Mouse (Mus musculus) limb, embryonic 14.5 days (tissue): Measurements from ENCODE around the gene Son. TPM values are rescaled to one million over a fixed set of nuclear protein-coding genes. Genes with fewer than 3 reads are reported as not detected.
A peak's percentile ranks its signal among the peaks of the same experiment; 100 is the strongest.
"Not testable (repeated sequence)": the region's sequence is repeated elsewhere in the genome, so short reads cannot be mapped to it uniquely, and the experiment has no call there.

Source experiments
- ATAC-seq: fragments of 200-750 bp; cut with Nextera tagmentation; 2 replicates; pipeline ENCODE4 v1.8.0; 2017; ENCODE audit warnings: low read depth, moderate number of reproducible peaks, moderate TSS enrichment; ENCODE audit not compliant: low FRiP score
- DNase-seq: peaks from one replicate; pipeline ENCODE4 v3.0.0-alpha.2; 2015; ENCODE audit warnings: low spot score
- H3K27ac ChIP-seq: fragments of 300-500 bp; sonication (generic); replicated peaks from 2 replicates; pipeline ENCODE4 v1.5.1; 2014; ENCODE audit warnings: low read depth, mild to moderate bottlenecking, low read length, moderate library complexity, mixed read lengths
- H3K27me3 ChIP-seq: fragments of 300-500 bp; sonication (generic); 2 replicates; pipeline ENCODE4 v1.6.1; 2014; ENCODE audit warnings: low read length, mixed read lengths; ENCODE audit not compliant: control insufficient read depth, insufficient read depth
- H3K36me3 ChIP-seq: fragments of 300-500 bp; sonication (generic); 2 replicates; pipeline ENCODE4 v1.6.1; 2014; ENCODE audit warnings: mild to moderate bottlenecking, low read length, moderate library complexity, mixed read lengths; ENCODE audit not compliant: control insufficient read depth, insufficient read depth
- H3K4me1 ChIP-seq: fragments of 300-500 bp; sonication (generic); 2 replicates; pipeline ENCODE4 v1.6.1; 2014; ENCODE audit warnings: antibody characterized with exemption, low read length, mixed read lengths; ENCODE audit not compliant: control insufficient read depth, insufficient read depth
- H3K4me2 ChIP-seq: fragments of 300-500 bp; sonication (generic); replicated peaks from 2 replicates; pipeline ENCODE4 v1.6.1; 2014; ENCODE audit warnings: low read depth, mild to moderate bottlenecking, low read length, moderate library complexity; ENCODE audit not compliant: severe bottlenecking
- H3K4me3 ChIP-seq: fragments of 300-500 bp; sonication (generic); replicated peaks from 2 replicates; pipeline ENCODE4 v1.5.1; 2014; ENCODE audit warnings: low read length
- H3K9ac ChIP-seq: fragments of 300-500 bp; sonication (generic); 2 replicates; pipeline ENCODE4 v1.6.1; 2014; ENCODE audit warnings: mild to moderate bottlenecking, low read depth, low read length, moderate library complexity; ENCODE audit not compliant: severe bottlenecking
- H3K9me3 ChIP-seq: fragments of 300-500 bp; sonication (generic); 2 replicates; pipeline ENCODE4 v1.6.1; 2016; ENCODE audit warnings: low read length; ENCODE audit not compliant: control insufficient read depth
- POLR2A ChIP-seq: fragments of 200-500 bp; IDR thresholded peaks from 2 replicates; pipeline ENCODE4 v1.8.0; 2012; ENCODE audit warnings: inconsistent platforms, mild to moderate bottlenecking, moderate library complexity, borderline replicate concordance; ENCODE audit not compliant: insufficient read depth, insufficient read length; ENCODE audit errors: extremely low read depth
- WGBS: fragments of 180-500 bp; shearing (Covaris S2); extraction: QIAGEN DNeasy Blood & Tissue Kit; methylation state at CpG from one replicate; pipeline ENCODE4 v1.1.7; 2014; 5-methylcytosine and 5-hydroxymethylcytosine counted together
- polyA plus RNA-seq, 2 experiments: library from polyadenylated mRNA; depleted of rRNA in 1 of 2; stranded (reverse) in 1 of 2; unstranded in 1 of 2; fragments of >200 nt; fragmentation: Nextera tagmentation in 1 of 2; extraction: Ambion mirVana in 1 of 2; gene quantifications; 2 replicates each; pipeline versions ENCODE4 v1.2.1 to v1.2.3; 2012 to 2014

Gene Son
- polyA plus RNA-seq, 2 experiments = 180 to 354 TPM

DNA sequence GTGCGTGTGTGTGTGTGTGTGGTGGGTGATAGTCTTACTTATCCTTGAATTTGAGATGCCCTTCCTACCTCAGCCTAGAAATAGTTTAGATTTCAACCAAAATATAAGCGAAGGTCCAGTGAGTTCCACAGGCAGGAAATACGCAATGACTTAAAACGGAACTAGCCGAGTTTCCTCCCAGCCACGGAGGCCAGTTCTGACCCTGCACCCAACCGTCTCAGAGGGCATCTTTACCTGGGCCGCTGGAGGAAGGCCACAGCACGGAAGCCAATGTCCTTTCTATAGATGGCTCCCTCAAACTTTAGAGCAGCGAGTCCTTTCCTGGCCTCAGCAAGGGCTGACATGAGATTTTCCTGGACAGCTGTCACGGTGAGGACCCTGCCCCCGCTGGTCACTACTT, 13.7 kb upstream of the Son start:
- TF ChIP-seq POLR2A = no peak
- peaks cover 92% of the 10 kb centered on the region for H3K36me3 ChIP-seq
- WGBS = 90% methylated on average over 12 of the region's 12 CpGs

DNA sequence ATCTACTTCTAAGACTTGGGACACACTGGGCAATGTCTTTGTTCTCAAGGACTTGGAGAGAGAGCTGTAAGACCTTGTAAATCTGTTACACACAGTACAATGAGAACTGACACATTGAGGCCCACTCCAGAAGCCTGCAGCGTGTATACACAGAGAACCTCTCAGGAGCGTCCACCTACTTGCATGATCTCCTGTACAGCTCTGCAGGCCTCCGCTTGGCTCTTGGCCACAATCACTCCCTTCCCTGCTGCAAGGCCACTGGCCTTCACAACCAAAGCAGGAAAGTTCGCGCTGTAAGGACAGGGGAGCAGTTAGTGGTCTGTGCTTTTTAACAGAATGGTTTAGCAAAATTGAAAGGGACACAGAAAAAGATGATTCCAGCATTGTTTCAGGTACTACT, 8.1 kb upstream of the Son start:
- TF ChIP-seq POLR2A = no peak
- no peaks in the 10 kb centered on the region for H3K27me3 ChIP-seq
- H3K9me3 ChIP-seq = no peaks in the 10 kb centered on the region
- H3K36me3 ChIP-seq = peaks cover 80% of the 10 kb centered on the region
- ATAC-seq = no peak
- no peak overlapping the region for H3K4me2 ChIP-seq
- 94% methylated on average over 5 of the region's 5 CpGs for WGBS
- no peak overlapping the region for H3K4me3 ChIP-seq
- H3K9ac ChIP-seq = no peak overlapping the region
- no peak for DNase-seq
- no peaks in the 10 kb centered on the region for H3K4me1 ChIP-seq
- H3K27ac ChIP-seq = no peak overlapping the region

More for the DNA sequence above, 13.7 kb upstream of the Son start:
- no peak overlapping the region for H3K27ac ChIP-seq
- DNase-seq (no peak), ATAC-seq (no peak)
- H3K9ac ChIP-seq = no peak overlapping the region
- H3K4me3 ChIP-seq = no peak overlapping the region
- no peaks in the 10 kb centered on the region for H3K27me3 ChIP-seq
- H3K9me3 ChIP-seq = no peaks in the 10 kb centered on the region
- H3K4me1 ChIP-seq = no peaks in the 10 kb centered on the region
- H3K4me2 ChIP-seq = no peak overlapping the region

DNA sequence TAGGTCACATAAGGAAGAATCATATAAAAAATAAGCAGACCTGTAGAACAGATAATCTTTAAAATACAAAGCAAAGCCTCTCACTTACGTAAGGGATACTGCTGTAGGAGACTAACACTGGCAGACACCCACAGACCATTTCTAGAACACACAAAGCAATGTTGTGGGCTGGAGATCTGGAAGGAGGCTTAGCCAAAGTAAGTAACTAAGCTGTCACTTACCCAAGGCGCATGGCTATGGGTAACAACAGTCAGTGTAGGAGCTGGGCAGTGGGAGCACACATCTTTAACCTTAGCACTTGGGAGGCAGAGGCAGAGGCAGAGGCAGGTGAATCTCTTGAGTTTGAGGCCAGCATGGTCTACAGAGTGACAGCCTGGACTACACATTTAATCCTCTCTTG, 7.7 kb upstream of the Son start:
- no peaks in the 10 kb centered on the region for H3K27me3 ChIP-seq
- no peak overlapping the region for H3K27ac ChIP-seq
- no peaks in the 10 kb centered on the region for H3K9me3 ChIP-seq
- ATAC-seq (no peak), DNase-seq (no peak)
- peaks cover 79% of the 10 kb centered on the region for H3K36me3 ChIP-seq
- H3K4me2 ChIP-seq = no peak overlapping the region
- WGBS = 94% methylated on average over 2 of the region's 2 CpGs
- no peak overlapping the region for H3K4me3 ChIP-seq
- H3K9ac ChIP-seq = no peak overlapping the region
- 0 out of 2 replicates have a peak, but pooled peaks cover under 1% of the 10 kb centered on the region for H3K4me1 ChIP-seq
- TF ChIP-seq POLR2A = no peak

DNA sequence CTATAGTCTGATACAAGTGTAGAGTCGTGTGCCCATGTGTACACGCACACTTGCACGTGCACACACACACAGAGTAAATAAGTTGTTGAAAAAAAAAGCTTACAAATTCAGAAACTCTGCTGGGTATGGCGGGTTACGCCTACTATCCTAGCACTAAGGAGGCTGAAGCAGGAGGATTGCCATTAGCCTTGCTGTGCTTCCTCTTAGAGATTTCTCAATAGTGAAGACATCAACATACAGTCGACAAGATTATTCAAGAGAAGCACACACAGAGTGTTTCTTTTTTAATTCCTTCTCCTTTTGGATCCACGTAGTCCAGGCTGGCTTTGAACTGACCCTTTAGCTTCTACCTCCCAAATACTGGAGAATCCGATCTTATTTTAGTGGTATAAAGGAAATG, 7.1 kb upstream of the Son start:
- no peak for TF ChIP-seq POLR2A
- H3K36me3 ChIP-seq = peaks cover 75% of the 10 kb centered on the region
- no peaks in the 10 kb centered on the region for H3K27me3 ChIP-seq
- ATAC-seq = no peak
- no peak overlapping the region for H3K4me3 ChIP-seq
- no peak overlapping the region for H3K9ac ChIP-seq
- H3K4me2 ChIP-seq = no peak overlapping the region
- H3K27ac ChIP-seq = no peak overlapping the region
- H3K4me1 ChIP-seq = 0 out of 2 replicates have a peak, but pooled peaks cover 4% of the 10 kb centered on the region
- H3K9me3 ChIP-seq = no peaks in the 10 kb centered on the region
- WGBS = 94% methylated on average over 8 of the region's 8 CpGs
- no peak for DNase-seq

DNA sequence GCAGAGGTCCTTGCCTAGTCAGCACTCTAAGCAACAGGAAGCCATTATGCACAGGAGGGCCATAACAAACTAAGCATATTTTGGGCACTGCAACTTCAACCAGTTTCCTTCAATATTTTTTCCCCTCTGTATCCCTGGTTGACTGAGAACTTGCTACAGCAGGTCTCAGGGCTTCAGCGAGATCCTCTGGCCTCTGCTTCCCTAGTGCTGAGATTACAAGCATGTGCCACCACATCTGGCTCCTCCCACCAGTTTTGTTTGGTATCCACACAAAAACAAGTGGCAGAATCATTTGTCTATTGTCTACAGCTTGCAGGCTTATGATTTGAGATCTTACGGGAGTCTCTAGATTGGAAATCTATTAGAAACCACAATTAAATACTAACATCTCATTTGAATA, 2.4 kb upstream of the Son start:
- Histone ChIP-seq H3K4me3 (no peak overlapping the region), H3K9me3 (no peaks in the 10 kb centered on the region), H3K9ac (no peak overlapping the region), H3K36me3 (peaks cover 28% of the 10 kb centered on the region), H3K27ac (no peak overlapping the region), H3K4me2 (no peak overlapping the region), H3K27me3 (no peaks in the 10 kb centered on the region), H3K4me1 (peaks cover 12% of the 10 kb centered on the region; the same call in 1 of the 2 replicates)
- TF ChIP-seq POLR2A = no peak
- DNase-seq (no peak), ATAC-seq (no peak)
- 86% methylated on average over 2 of the region's 2 CpGs for WGBS

DNA sequence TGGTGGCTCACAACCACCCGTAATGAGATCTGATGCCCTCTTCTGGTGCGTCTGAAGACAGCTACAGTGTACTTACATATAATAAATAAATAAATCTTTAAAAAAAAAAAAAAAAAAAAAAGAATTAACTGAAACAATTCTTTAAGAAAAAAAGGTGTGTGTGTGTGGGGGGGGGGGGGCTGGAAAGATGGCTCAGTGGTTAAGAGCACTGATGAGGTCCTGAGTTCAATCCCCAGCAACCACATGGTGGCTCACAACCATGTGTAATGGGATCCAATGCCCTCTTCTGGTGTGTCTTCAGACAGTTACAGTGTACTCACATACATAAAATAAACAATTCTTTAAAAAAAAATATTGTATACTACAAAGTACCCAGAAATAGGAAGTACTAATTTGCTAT, 1.9 kb upstream of the Son start:
- no CpG with 5 or more reads among the region's 2 CpGs for WGBS
- H3K36me3 ChIP-seq = peaks cover 23% of the 10 kb centered on the region
- H3K9me3 ChIP-seq, H3K9ac ChIP-seq, H3K4me3 ChIP-seq, ATAC-seq, DNase-seq, H3K27me3 ChIP-seq, H3K27ac ChIP-seq: not testable (repeated sequence)
- peaks cover 12% of the 10 kb centered on the region; the same call in 1 of the 2 replicates for H3K4me1 ChIP-seq
- peak overlapping the region; percentile 81; the same call in 1 of the 2 replicates for H3K4me2 ChIP-seq
